Mouse (Mus musculus) MEL (cell line): ENCODE measurements around the gene Samd10. TPM values are rescaled to one million over a fixed set of nuclear protein-coding genes. Genes with fewer than 3 reads are reported as not detected.
A peak's percentile ranks its signal among the peaks of the same experiment; 100 is the strongest.

Experiments
- DNase-seq: peaks from one replicate; pipeline ENCODE4 v3.0.0; 2011; ENCODE audit warnings: low read depth, low spot score
- H3K27ac ChIP-seq: 2 replicates; pipeline ENCODE4 v1.5.1; 2012; ENCODE audit warnings: low read depth, mild to moderate bottlenecking, control low read depth, low read length, moderate library complexity; ENCODE audit not compliant: control insufficient read depth
- H3K27me3 ChIP-seq, 2 experiments: fragments of 150-350 bp in 1 of 2; sonication (generic) in 1 of 2; 2 replicates each; pipeline ENCODE4 v1.6.1; 2012; ENCODE audit warnings: low read length in 2 of 2, mild to moderate bottlenecking in 2 of 2, improper control_type of control experiment in 1 of 2, moderate library complexity in 1 of 2; ENCODE audit not compliant: insufficient read depth in 2 of 2, control insufficient read depth in 1 of 2
- H3K36me3 ChIP-seq, 2 experiments: 2 replicates each; pipeline ENCODE4 v1.6.1; 2012 to 2014; ENCODE audit warnings: low read length in 2 of 2, improper control_type of control experiment in 1 of 2, inconsistent platforms in 1 of 2, mild to moderate bottlenecking in 1 of 2; ENCODE audit not compliant: insufficient read depth in 2 of 2, control insufficient read depth in 1 of 2
- H3K4me1 ChIP-seq, 2 experiments: fragments of 150-350 bp in 1 of 2; sonication (generic) in 1 of 2; 2 replicates each; pipeline ENCODE4 v1.6.1; 2012; ENCODE audit warnings: low read length in 2 of 2, improper control_type of control experiment in 1 of 2, mild to moderate bottlenecking in 1 of 2; ENCODE audit not compliant: insufficient read depth in 2 of 2, control insufficient read depth in 1 of 2
- H3K4me3 ChIP-seq, 2 experiments: fragments of 150-350 bp in 1 of 2; sonication (generic) in 1 of 2; 2 replicates each; pipeline ENCODE4 v1.5.1; 2012; ENCODE audit warnings: low read depth in 2 of 2, low read length in 2 of 2, mild to moderate bottlenecking in 2 of 2, moderate library complexity in 2 of 2, control low read depth in 1 of 2, improper control_type of control experiment in 1 of 2; ENCODE audit not compliant: control insufficient read depth in 1 of 2, insufficient read depth in 1 of 2
- H3K79me2 ChIP-seq: 2 replicates; pipeline ENCODE4 v1.6.1; 2012; ENCODE audit warnings: mild to moderate bottlenecking, low read length, moderate library complexity; ENCODE audit not compliant: control insufficient read depth, poor library complexity, insufficient read depth
- H3K9ac ChIP-seq: 2 replicates; pipeline ENCODE4 v1.6.1; 2012; ENCODE audit warnings: low read depth, mild to moderate bottlenecking, control low read depth, low read length, moderate library complexity; ENCODE audit not compliant: control insufficient read depth, poor library complexity, severe bottlenecking
- H3K9me3 ChIP-seq: fragments of 150-350 bp; sonication (generic); replicated peaks from 2 replicates; pipeline ENCODE4 v1.6.1; 2012; ENCODE audit warnings: mild to moderate bottlenecking, low read length, improper control_type of control experiment, moderate library complexity; ENCODE audit not compliant: insufficient read depth
- BHLHE40 ChIP-seq: IDR thresholded peaks from 2 replicates; pipeline ENCODE4 v1.6.1; 2012; ENCODE audit warnings: low read depth, mild to moderate bottlenecking, inconsistent platforms, low read length, improper control_type of control experiment, borderline replicate concordance
- CHD1 ChIP-seq: IDR thresholded peaks from 2 replicates; pipeline ENCODE4 v1.6.1; 2012; ENCODE audit warnings: low read depth, mild to moderate bottlenecking, inconsistent platforms, low read length, improper control_type of control experiment
- ELF1 ChIP-seq: IDR thresholded peaks from 2 replicates; pipeline ENCODE4 v1.6.1; 2014; ENCODE audit warnings: low read depth, mild to moderate bottlenecking, inconsistent platforms, low read length, improper control_type of control experiment, moderate library complexity
- GABPA ChIP-seq: IDR thresholded peaks from 2 replicates; pipeline ENCODE4 v1.6.1; 2012; ENCODE audit warnings: low read depth, mild to moderate bottlenecking, inconsistent platforms, low read length, improper control_type of control experiment, moderate library complexity
- GATA1 ChIP-seq: IDR thresholded peaks from 2 replicates; pipeline ENCODE4 v1.6.1; 2011; ENCODE audit warnings: low read depth, low read length, improper control_type of control experiment
- KAT2A ChIP-seq: conservative IDR thresholded peaks from 2 replicates; pipeline ENCODE4 v1.6.1; 2012; ENCODE audit warnings: low read depth, low read length, improper control_type of control experiment, inconsistent platforms
- MAFK ChIP-seq: IDR thresholded peaks from 2 replicates; pipeline ENCODE4 v1.6.1; 2011; ENCODE audit warnings: low read depth, mild to moderate bottlenecking, low read length, improper control_type of control experiment, borderline replicate concordance
- MAX ChIP-seq: IDR thresholded peaks from 2 replicates; pipeline ENCODE4 v1.6.1; 2011; ENCODE audit warnings: low read length, improper control_type of control experiment
- MAZ ChIP-seq: IDR thresholded peaks from 2 replicates; pipeline ENCODE4 v1.6.1; 2012; ENCODE audit warnings: low read depth, mild to moderate bottlenecking, inconsistent platforms, low read length, improper control_type of control experiment
- MEF2A ChIP-seq: IDR thresholded peaks from 2 replicates; pipeline ENCODE4 v1.6.1; 2014; ENCODE audit warnings: low read depth, mild to moderate bottlenecking, inconsistent platforms, low read length, improper control_type of control experiment; ENCODE audit not compliant: poor library complexity, insufficient replicate concordance, severe bottlenecking; ENCODE audit errors: extremely low read depth
- MXI1 ChIP-seq: IDR thresholded peaks from 2 replicates; pipeline ENCODE4 v1.6.1; 2011; ENCODE audit warnings: mild to moderate bottlenecking, low read depth, low read length, improper control_type of control experiment
- MYC ChIP-seq: IDR thresholded peaks from 2 replicates; pipeline ENCODE4 v1.6.1; 2011; ENCODE audit warnings: low read depth, mild to moderate bottlenecking, low read length, improper control_type of control experiment, moderate library complexity
- POLR2A ChIP-seq, 2 experiments: IDR thresholded peaks; 2 replicates each; pipeline ENCODE4 v1.6.1; 2011 to 2012; ENCODE audit warnings: low read length in 2 of 2, mild to moderate bottlenecking in 2 of 2, control low read depth in 1 of 2, improper control_type of control experiment in 1 of 2, low read depth in 1 of 2, moderate library complexity in 1 of 2; ENCODE audit not compliant: control insufficient read depth in 1 of 2, insufficient read depth in 1 of 2, poor library complexity in 1 of 2
- POLR2AphosphoS2 ChIP-seq: IDR thresholded peaks from 2 replicates; pipeline ENCODE4 v1.6.1; 2011; ENCODE audit warnings: low read length, improper control_type of control experiment
- RCOR1 ChIP-seq: IDR thresholded peaks from 2 replicates; pipeline ENCODE4 v1.6.1; 2012; ENCODE audit warnings: low read depth, mild to moderate bottlenecking, inconsistent platforms, low read length, improper control_type of control experiment
- TBP ChIP-seq: IDR thresholded peaks from 2 replicates; pipeline ENCODE4 v1.8.0; 2011; ENCODE audit warnings: low read depth, low read length, improper control_type of control experiment
- TCF12 ChIP-seq: IDR thresholded peaks from 2 replicates; pipeline ENCODE4 v1.6.1; 2014; ENCODE audit warnings: low read depth, mild to moderate bottlenecking, inconsistent platforms, low read length, improper control_type of control experiment, moderate library complexity
- ZKSCAN1 ChIP-seq: IDR thresholded peaks from 2 replicates; pipeline ENCODE4 v1.6.1; 2012; ENCODE audit warnings: low read depth, mild to moderate bottlenecking, inconsistent platforms, low read length, improper control_type of control experiment, moderate library complexity
- ZMIZ1 ChIP-seq: IDR thresholded peaks from 2 replicates; pipeline ENCODE4 v1.6.1; 2012; ENCODE audit warnings: low read depth, mild to moderate bottlenecking, inconsistent platforms, low read length, improper control_type of control experiment, moderate library complexity
- ZNF384 ChIP-seq: IDR thresholded peaks from 2 replicates; pipeline ENCODE4 v1.6.1; 2012; ENCODE audit warnings: low read depth, mild to moderate bottlenecking, inconsistent platforms, low read length, improper control_type of control experiment
- polyA plus RNA-seq, 2 experiments: library from polyadenylated mRNA; stranded (reverse) in 1 of 2; unstranded in 1 of 2; fragments of >175 nt in 1 of 2; fragments of >200 nt in 1 of 2; gene quantifications; 2 replicates each; pipeline versions ENCODE4 v1.2.1 to v1.2.4; 2012; ENCODE audit warnings: low replicate concordance in 2 of 2, low read depth in 1 of 2; ENCODE audit not compliant: insufficient read length in 2 of 2, insufficient read depth in 1 of 2, missing spikeins in 1 of 2
- total RNA-seq: library from RNA; depleted of rRNA; stranded (reverse); fragments of 300-350 nt; gene quantifications from 2 replicates; pipeline ENCODE4 v1.2.3, GENCODE M21; 2012

Gene Samd10
- total and polyA plus RNA-seq, 3 experiments = 0.89 to 4.6 TPM; not detected in 1

DNA sequence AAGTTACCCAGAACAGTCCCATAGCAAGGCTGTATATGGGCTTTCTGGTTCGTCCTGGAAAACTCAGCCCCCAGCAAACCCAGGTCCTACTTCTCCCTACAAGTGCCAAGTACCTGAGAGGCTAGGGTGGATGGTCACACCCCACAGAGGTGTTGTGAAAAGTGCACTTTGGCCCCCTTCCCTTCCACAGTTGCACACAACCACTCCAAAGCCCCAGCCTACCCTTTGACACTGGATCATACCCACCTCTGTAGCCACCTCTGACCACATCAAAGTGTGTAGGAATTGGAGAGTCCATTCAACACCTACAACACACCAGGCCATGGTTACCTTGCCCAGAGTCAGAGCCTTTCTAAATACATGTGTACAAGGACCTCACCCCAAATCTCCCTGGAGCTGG lies 16.1 kb downstream of the Samd10 start:
- H3K4me3 ChIP-seq = no peak overlapping the region
- peaks cover 3 to 7% of the 10 kb centered on the region in 2 experiments for H3K4me1 ChIP-seq
- no peaks in the 10 kb centered on the region for H3K27me3 ChIP-seq
- DNase-seq = no peak
- H3K79me2 ChIP-seq = peaks cover 8% of the 10 kb centered on the region
- H3K9ac ChIP-seq = no peak overlapping the region
- no peak for TF ChIP-seq GABPA
- TF ChIP-seq TCF12 = no peak
- no peak for TF ChIP-seq MAX
- TF ChIP-seq KAT2A = no peak
- no peak for TF ChIP-seq ZKSCAN1
- no peak for TF ChIP-seq ZNF384
- no peak for TF ChIP-seq CHD1
- TF ChIP-seq ELF1 = no peak
- no peak for TF ChIP-seq MXI1
- no peak for TF ChIP-seq MAZ
- TF ChIP-seq TBP = no peak
- no peak for TF ChIP-seq POLR2AphosphoS2
- TF ChIP-seq MYC = no peak
- TF ChIP-seq GATA1 = no peak
- no peak for TF ChIP-seq POLR2A (IDR thresholded peaks at IDR 0.05; ENCODE audit: control insufficient read depth in 1 of 2, insufficient read depth in 1 of 2, low read depth in 1 of 2, low read length in 2 of 2, poor library complexity in 1 of 2)
- H3K9me3 ChIP-seq = no peaks in the 10 kb centered on the region
- peaks cover 0 to 9% of the 10 kb centered on the region in 2 experiments; a peak in 2 of 4 replicates for H3K36me3 ChIP-seq
- no peak overlapping the region for H3K27ac ChIP-seq

DNA sequence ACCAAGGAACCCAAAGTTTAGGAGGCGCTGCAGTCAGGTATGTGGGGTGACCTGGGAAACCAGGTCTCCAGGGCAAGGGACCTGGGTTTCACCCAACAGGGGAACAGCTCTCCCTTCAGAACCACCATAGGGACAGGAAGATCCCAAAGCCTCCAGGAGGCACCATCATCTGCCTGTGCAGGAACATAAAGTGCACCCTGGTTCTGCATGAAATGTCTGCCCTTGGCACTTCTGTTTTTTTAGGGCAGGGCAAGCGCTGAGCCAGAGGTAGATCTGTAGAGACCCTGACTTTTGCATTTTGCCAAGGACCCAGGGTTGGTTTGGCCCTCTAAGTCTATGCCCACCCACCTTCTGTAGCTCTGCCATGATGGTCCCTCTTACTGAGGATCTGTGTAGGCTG lies 16.7 kb downstream of the Samd10 start:
- Histone ChIP-seq H3K9me3 (no peaks in the 10 kb centered on the region), H3K79me2 (peaks cover 8% of the 10 kb centered on the region), H3K4me3 (peak overlapping the region in 1 of 2 experiments; percentile 72; a peak in 1 of 4 replicates), H3K9ac (no peak overlapping the region; the same call in 1 of the 2 replicates), H3K27ac (no peak overlapping the region), H3K4me1 (peaks cover 8 to 13% of the 10 kb centered on the region in 2 experiments), H3K36me3 (peaks cover 0 to 15% of the 10 kb centered on the region in 2 experiments; a peak in 2 of 4 replicates), H3K27me3 (no peaks in the 10 kb centered on the region)
- no peak for DNase-seq
- TF ChIP-seq RCOR1 (no peak), BHLHE40 (no peak), ELF1 (no peak), ZMIZ1 (no peak), MAZ (no peak), GABPA (no peak), MAFK (no peak), MEF2A (no peak)
